Mouse (Mus musculus): Measurements from ENCODE around the gene Gjb5.

The Gjb5 gene

DNA sequence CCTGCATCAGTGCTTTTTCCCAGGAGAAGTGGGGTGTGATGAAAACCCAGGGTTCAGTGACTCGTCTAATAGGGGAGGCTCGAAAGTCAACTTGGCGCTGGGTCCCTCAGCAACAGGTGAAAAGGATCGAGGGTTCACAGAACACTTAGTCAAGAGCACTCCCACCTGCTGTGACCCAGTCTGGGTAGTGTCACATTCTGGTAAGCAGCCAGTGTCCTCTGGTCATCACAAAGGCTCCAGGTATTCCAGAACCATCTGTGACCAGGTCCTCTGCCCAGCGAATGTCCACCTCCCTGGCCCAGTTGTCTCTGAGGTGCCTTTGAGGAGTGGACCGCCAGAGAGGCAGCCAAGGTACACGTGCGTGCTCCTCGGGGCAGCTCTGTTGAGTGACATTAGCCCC, 46.4 kb downstream of the Gjb5 start:
- no peak for DNase-seq (ENCODE audit: low read depth, low spot score)

DNA sequence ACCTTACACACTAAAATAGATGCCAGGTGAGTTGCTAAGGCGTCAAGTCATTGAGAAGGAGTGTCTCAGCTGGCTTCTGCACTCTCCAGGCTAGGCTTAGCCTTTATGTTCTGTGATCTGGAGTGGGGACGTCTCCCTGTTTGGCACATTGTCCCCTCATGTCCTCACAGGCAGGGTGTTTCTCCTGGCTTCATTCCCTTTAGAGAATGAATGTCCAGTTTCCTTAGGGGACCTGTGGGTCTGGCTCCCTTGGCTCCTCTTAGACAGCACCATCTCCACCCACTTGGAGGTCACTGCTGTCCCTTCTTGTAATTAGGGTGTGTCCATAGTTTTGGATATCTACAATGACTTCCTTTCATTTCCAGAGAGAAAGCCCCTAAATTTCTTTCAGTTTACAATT, 51.1 kb downstream of the Gjb5 start:
- no peak for DNase-seq (ENCODE audit: low read depth, low spot score)
